Mouse (Mus musculus): Measurements from ENCODE around the gene Pin1rt1.

DNA sequence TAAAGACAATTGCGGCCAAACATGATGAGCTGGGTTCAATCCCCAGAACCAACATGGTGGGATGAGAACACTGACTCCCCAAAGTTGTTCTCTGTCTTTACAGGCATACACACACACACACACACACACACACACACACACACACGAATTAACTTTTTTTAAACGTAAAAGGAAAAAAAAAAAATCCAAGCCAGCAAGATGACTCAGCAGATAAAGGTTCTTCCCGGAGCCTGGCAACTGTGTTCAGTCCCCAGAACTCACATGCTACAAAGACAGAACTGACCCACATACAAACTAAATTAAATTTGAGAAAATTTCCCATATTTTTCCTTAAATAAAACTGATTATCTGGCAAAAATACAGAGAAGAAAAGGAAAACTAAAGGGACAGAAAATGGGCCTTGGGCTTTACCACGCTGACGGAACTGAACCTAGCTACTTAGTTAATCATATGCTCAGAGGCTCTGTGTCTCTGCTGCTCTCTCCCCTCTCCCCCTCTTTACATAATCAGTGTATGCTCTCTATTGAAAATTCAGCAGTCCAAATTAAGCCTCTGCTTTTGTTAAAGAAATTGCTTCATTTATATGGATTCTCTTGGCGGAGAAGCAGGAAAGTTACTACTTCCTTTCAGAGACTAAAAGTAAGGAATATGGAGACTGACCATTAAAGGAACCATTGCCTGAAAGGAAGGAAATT, 16.5 kb upstream of the Pin1rt1 start:
- no peak for TF ChIP-seq CTCF (conservative IDR thresholded peaks at IDR 0.05; ENCODE audit: low read length)
- TF ChIP-seq NANOG (IDR thresholded peaks at IDR 0.05; ENCODE audit: borderline replicate concordance, low read length) = no peak
- TF ChIP-seq POU5F1 (IDR thresholded peaks at IDR 0.05; ENCODE audit: borderline replicate concordance, low read length) = no peak

Data from E14TG2a.4 (cell line).